Mouse (Mus musculus) thymus, postnatal 25 days (tissue): ENCODE results near the gene 1600014C10Rik.
A peak's percentile ranks its signal among the peaks of the same experiment; 100 is the strongest.

ENCODE experiments used
- DNase-seq: peaks from one replicate; pipeline ENCODE4 v3.0.0; 2022

The 1600014C10Rik gene

DNA sequence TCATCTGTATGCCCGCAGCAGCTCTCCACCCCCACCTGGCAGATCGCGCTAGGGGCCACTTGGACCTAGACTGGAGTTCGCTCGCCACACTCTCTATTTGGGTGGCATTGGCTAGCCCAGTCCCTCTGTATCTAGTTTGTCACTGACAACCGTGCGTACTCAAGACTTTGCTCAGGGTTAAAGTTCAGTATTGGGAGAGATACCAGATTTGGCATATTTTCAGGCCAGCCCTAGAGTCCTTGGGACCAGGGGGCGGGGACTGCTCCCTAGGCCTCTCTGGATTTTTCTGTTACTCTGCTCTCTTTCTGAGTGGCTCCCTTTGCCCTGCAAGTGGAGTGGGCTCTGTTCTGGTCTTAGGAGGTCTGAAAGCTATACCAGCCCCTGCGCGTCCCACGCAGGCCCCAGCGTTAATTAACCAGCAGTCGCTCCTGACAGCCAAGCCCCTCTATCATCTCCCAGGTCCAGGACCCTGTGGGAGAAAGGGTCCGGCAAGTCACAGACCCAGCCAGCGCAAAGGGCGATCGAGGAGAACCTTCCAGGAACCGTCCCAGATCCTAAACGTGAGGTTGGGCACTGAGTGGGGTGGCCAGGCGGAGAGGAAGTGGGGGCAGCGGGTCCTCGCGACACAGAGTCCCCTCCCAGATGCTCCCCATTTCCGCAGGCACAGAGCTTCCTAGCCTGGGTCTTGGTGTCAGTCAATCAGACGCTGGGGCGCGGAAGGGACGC is at the start of gene 1600014C10Rik:
Gene 1600014C10Rik (plus strand): TSS at position 256 of the 726 bp plus-strand sequence.
- DNase-seq = no peak

DNA sequence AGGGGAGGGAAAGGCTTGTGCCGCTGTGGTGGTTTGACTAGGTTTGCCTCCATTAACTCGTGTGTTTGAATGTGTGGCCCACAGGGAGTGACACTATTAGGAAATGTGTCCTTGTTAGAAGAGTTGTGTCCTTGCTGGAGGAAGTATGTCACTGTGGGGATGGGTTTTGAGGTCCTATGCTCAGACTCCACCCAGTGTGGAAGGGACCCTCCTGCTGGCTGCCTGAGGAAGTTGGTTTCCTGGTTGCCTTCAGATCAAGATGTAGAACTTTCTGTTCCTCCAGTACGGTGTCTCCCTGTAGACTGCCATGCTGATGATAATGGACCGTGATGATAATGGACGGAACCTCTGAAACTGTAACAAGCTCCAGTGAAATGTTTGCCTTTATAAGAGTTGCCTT is 48.5 kb upstream of the 1600014C10Rik start:
- DNase-seq = no peak

- no peak for DNase-seq
Observed at GRCm38 (mm10) chr7:38140324-38140723, 42.7 kb upstream of the 1600014C10Rik start.

DNA sequence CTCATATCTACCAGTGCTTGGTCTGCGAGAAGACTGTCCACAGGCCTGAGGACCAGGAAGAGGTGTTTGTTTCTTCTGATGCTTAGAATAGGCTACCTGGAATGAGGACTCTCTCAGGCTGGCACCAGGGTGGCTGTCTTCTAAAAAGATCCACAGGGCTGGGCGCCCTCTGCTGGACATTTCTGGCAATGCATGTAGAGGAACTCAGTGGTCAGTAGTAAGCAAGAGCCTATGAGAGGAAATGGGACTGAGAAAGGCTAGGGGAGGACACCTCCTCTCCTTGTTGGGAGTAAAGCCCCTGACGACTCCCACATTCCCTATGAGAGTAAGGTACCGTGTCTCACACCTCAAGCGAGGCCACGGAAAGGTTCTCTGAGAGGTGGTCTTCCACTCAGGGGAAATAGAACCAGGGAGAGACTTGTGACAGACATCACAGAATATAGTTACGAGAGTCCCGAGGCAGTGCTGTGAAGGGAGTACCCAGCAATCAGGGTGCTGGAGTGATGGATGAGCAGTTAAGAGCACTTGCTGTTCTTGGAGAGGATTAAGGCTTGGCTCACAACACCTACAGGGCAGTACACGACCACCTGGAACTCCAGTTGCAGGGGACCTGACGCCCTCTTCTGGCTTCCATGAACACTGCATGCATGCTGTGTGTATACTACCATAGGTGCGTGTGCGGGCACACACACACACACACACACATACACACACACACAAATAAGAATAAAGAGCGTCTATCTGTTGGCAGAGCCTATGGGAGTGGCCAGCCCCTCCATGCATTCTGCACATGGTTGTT is 41.1 kb upstream of the 1600014C10Rik start:
- peak; percentile 82 for DNase-seq

- no peak for DNase-seq
Observed at GRCm38 (mm10) chr7:38147477-38147876, 35.5 kb upstream of the 1600014C10Rik start.

GRCm38 (mm10) chr7:38151706-38152312 is 31.2 kb upstream of the 1600014C10Rik start:
- no peak for DNase-seq

DNA sequence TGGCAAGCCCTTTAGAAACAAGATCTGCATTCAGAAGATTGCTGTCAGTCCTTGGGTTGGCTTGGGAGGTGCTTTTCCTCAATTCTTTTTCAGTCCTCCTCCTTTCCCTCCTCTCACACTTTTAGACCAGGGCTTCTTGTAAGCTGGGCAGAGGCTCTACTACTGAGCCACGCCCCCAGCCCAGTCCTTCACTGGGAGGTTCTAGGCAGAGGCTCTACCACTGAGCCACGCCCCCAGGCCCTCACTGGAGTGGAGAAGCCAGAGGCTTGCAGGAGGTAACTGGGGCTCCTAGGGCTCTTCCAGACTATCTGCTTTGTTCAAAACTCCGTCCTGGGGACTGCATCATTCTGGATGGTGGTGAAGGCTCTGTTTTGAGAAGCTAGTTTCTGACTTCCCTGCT is 30.4 kb upstream of the 1600014C10Rik start:
- no peak for DNase-seq

DNA sequence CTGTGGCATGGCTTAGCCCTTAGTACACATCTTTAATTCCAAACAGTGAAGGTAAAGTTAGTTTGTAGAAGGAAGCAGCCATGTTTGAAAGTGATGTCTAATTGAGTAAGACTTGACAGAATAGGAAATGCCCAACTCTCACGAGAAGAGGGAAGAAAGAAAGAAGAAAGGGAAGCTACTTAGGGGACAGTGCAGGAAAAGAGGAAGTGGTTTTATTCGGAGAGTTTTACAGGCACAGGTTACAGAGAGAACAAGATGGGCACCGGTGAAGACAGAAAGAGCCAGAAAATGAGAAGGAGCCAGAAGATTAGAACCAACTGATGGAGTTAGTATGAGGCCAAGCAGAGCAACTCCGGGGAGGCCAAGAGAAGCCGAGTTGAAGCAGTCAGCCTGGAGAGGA is 27.2 kb upstream of the 1600014C10Rik start:
- no peak for DNase-seq

DNA sequence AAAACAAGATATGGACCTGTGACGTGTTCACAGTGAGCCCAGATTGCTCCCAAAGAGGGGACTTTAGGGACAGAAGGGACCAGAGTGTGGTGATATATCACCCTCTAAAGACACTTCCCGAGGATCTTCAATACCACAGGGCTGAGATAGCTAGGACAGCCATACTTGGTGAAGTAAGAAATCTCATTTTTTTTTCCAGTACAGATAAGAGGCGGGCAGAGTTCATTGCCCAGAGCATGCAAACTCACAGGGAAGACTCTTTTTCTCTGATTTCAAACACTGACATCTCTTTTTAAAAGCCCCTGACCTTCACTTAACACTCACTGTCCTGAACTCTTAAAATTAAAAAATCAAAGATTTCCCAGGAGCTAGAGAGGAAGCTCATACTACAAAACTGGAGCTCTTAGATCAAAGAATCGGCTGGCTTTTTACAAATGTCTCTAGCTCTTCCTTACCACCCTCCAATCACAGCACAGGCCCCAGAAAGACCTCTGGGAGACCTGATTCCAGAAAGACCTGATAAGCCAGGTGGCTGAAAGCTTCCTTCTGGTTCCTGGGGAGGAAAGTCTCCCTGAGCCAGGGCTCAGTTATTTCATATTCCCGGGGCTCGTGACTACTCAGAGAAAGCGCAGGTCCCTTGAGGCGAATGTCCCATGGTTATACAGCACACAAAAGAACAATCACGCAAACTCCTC is 24.1 kb upstream of the 1600014C10Rik start:
- no peak for DNase-seq

GRCm38 (mm10) chr7:38161438-38161837 is 21.6 kb upstream of the 1600014C10Rik start:
- DNase-seq = peak; percentile 13

DNA sequence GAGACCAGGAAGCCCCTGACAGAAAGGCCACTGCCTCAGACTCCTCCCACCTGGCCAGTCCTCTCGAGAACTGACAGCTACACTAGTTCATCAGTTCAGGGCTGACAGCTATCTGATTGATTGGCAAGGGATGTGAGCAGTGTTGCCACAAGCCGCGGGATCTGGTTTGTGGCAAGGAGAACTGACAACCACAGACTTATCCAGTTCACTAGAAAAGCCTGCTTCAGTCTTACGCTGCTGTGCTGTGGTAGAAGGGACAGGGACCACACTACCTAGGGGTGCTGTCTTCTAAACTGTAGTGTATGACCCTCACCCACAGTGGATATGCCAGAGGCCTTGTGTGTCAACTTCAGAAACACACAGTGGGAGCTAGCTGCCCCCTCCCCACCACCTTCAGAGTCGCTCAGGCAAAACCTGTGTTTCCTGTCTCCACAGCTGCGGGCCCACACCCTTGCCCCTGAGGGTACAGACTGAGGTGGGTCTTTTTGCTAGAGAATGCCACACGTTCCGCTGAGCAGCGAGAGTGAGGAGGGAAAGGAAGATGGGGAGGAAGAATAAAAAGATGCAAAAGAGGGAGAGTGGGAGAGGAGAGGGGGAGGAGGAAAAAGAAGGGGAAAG is 19.5 kb upstream of the 1600014C10Rik start:
- DNase-seq = peak; percentile 27

GRCm38 (mm10) chr7:38166930-38167645 is 15.9 kb upstream of the 1600014C10Rik start:
- DNase-seq = no peak

GRCm38 (mm10) chr7:38167724-38168141 is 15.3 kb upstream of the 1600014C10Rik start:
- DNase-seq = no peak

DNA sequence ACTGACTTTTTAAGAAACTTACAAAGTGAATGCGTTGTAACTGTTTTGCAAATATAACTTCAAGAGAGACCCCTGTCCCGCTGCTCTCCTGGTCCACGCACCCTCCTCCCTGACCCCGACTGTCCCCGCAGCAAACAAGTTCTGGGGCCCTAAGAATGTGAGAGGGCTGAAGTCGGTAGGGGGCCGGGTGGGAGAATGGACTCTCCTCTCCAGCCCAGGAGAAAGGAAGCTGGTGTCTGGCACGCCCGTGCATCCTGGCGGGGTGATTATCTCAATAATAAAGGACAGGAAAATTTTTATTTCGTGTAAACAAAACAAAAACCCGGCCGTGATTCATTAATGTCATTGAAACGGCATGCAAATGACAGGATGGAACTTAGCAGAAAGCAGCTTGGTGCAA is 9.1 kb upstream of the 1600014C10Rik start:
- DNase-seq = no peak

GRCm38 (mm10) chr7:38174321-38175148 is 8.5 kb upstream of the 1600014C10Rik start:
- peak; percentile 51 for DNase-seq

DNA sequence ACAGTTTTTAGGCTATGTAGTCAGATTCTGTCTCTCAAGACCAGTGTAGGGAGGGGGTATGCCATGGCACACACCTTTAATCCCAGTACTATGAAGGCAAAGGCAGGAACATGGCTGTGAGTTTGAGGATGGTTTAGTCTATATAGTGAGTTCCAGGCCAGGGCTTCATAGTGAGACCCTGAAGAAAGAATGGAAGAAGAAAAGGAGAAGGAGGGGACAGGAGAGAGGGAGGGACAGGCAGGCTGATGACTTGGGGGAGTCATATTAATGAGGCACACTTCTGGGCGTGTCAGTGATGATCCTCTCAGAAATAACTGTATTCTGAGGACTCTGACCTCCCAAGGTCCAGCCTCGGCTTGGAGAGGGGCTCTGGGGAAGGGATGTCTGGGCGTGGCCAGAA is 7.0 kb upstream of the 1600014C10Rik start:
- no peak for DNase-seq

DNA sequence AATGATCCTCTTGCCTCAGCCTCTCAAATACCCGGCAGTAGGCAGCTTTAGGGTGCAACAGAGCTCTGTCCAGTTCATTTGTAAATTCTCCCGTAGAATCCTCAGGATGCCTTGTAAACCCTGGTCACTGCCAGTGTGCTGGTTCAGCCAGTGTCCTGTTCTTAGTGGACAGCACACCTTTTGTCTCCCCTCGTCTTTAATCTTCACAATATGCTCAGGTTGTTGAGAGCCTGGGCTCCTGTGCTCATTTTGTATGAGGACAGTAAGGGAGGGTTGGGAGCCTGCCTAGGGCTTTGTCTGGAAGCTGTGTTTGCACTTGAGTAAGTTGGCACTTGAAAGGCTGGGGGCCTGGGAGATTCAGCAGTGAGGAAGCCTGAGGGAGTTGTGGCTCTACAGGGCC is 3.1 kb upstream of the 1600014C10Rik start:
- no peak for DNase-seq

GRCm38 (mm10) chr7:38181366-38181765 is 1.7 kb upstream of the 1600014C10Rik start:
- DNase-seq = no peak

DNA sequence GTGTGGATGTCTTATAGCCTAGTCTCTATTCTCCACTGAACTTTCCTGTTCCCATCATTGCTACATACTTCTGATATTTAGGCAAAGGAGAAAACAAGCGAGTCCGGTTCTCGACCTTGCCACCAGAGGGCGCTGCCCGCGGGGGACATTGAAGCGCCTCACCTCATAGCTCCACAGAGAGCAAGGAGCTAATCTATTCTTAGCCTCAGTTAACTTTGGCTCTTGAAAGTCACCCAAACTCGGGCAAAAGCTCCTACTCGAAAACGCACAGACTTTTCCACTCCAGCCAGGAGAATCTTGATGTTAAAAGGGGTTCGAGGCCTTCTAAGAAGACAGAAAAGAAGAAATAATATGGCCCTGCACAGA is 438 bp upstream of the 1600014C10Rik start:
- peak; percentile 88 for DNase-seq

DNA sequence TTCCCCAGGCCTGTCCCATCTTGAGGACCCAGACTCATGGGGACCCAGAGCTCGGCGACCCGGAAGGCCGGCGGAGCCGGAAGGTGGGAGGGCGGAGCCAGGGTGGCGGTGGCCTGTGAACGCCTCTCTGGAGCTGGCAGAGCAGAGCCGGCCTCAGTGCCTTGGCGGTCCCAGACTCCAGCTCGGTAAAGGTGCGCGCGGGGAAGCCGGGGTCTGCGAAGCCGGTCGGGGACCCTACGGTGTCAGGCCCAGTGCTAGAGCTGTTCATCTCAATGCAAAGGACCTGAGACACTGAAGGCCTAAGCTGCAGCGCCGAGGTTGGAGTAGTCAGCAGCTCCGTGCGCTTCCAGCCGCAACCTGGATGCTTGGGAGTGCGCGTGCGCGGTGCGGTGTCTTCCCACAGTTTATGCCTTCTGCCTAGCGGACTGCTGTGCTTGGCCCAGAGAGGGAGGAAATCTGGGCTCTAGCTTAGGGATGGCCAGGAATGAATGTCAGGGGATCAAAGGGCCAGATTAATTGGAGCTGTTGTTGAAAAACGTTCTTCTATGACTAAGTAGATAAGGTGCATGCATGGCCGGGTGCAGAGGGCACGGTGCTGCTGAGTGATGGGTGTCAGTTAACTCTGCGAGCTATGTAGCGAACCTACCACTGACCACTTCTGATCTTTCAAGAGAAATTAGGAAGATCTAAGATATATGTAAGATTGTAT is 846 bp downstream of the 1600014C10Rik start:
- peak; percentile 88 for DNase-seq

- no peak for DNase-seq
Observed at GRCm38 (mm10) chr7:38184418-38184745, 1.4 kb downstream of the 1600014C10Rik start.
